8 mouse cellular contexts compared by ENCODE assay signal in genomic region chr13:44673337-44673966, GRCm38 (mm10). TPM values are rescaled to one million over a fixed set of nuclear protein-coding genes. Genes with fewer than 3 reads are reported as not detected.
DNase-seq lines count a peak whose midpoint lies in the region; ATAC-seq and TF ChIP-seq lines count a peak whose summit lies in the region.

No protein-coding gene starts in this region.

- H3K4me3 ChIP-seq in spleen, adult 2 months (ENCODE audit: extremely low read depth, insufficient read depth, insufficient read length) = peak overlapping the region; percentile 43; the same call in 1 of the 2 replicates
- H3K4me3 ChIP-seq in forebrain, embryonic 10.5 days = peak overlapping the region; percentile 27
- H3K4me3 ChIP-seq in limb, embryonic 12.5 days (replicated peaks) = peak overlapping the region; percentile 13; the same call in 1 of the 2 replicates
- H3K4me3 ChIP-seq in neural tube, embryonic 15.5 days (replicated peaks) = no peak overlapping the region

- WGBS in spleen, adult 2 months = 7% methylated on average over 20 of the region's 20 CpGs
- 30% methylated on average over 20 of the region's 20 CpGs for WGBS in forebrain, embryonic 10.5 days
- 10% methylated on average over 20 of the region's 20 CpGs for WGBS in limb, embryonic 12.5 days
- 19% methylated on average over 20 of the region's 20 CpGs for whole genome bisulfite sequencing in neural tube, embryonic 15.5 days

- H3K4me2 ChIP-seq in limb, embryonic 12.5 days = peak overlapping the region; percentile 52
- peak overlapping the region; percentile 41 for H3K4me2 ChIP-seq in neural tube, embryonic 15.5 days

- no peak overlapping the region for H3K9ac ChIP-seq in limb, embryonic 12.5 days (replicated peaks)
- H3K9ac ChIP-seq in neural tube, embryonic 15.5 days (replicated peaks) = no peak overlapping the region

- H3K4me1 ChIP-seq in spleen, adult 2 months (ENCODE audit: control insufficient read depth, insufficient read depth, insufficient read length) = no peaks in the 10 kb centered on the region
- H3K4me1 ChIP-seq in forebrain, embryonic 10.5 days = peaks cover 13% of the 10 kb centered on the region
- H3K4me1 ChIP-seq in limb, embryonic 12.5 days (replicated peaks) = peaks cover 14% of the 10 kb centered on the region
- H3K4me1 ChIP-seq in neural tube, embryonic 15.5 days = peaks cover 10% of the 10 kb centered on the region

- no peaks in the 10 kb centered on the region for H3K27me3 ChIP-seq in spleen, adult 2 months (ENCODE audit: control insufficient read depth, insufficient read depth, low read length)
- H3K27me3 ChIP-seq in forebrain, embryonic 10.5 days (ENCODE audit: poor library complexity, severe bottlenecking) = peaks cover 24% of the 10 kb centered on the region
- peaks cover 20% of the 10 kb centered on the region for H3K27me3 ChIP-seq in limb, embryonic 12.5 days
- peaks cover 10% of the 10 kb centered on the region for H3K27me3 ChIP-seq in neural tube, embryonic 15.5 days (replicated peaks)

- H3K9me3 ChIP-seq in forebrain, embryonic 10.5 days = no peaks in the 10 kb centered on the region
- H3K9me3 ChIP-seq in limb, embryonic 12.5 days = no peaks in the 10 kb centered on the region
- no peaks in the 10 kb centered on the region for H3K9me3 ChIP-seq in neural tube, embryonic 15.5 days (replicated peaks)

- H3K27ac ChIP-seq in spleen, adult 2 months (ENCODE audit: insufficient read depth, low read length) = no peak overlapping the region
- H3K27ac ChIP-seq in forebrain, embryonic 10.5 days = no peak overlapping the region
- H3K27ac ChIP-seq in limb, embryonic 12.5 days = no peak overlapping the region
- H3K27ac ChIP-seq in neural tube, embryonic 15.5 days (replicated peaks) = no peak overlapping the region

- TF ChIP-seq POLR2A in spleen, adult 2 months (IDR thresholded peaks at IDR 0.05; ENCODE audit: low read depth, low read length) = no peak

- TF ChIP-seq CTCF in spleen, adult 2 months (IDR thresholded peaks at IDR 0.05; ENCODE audit: extremely low read depth, insufficient read depth, insufficient read length, insufficient replicate concordance) = no peak

- no peaks in the 10 kb centered on the region for H3K36me3 ChIP-seq in spleen, adult 2 months (ENCODE audit: control insufficient read depth, insufficient read depth, low read length)
- H3K36me3 ChIP-seq in forebrain, embryonic 10.5 days (replicated peaks) = no peaks in the 10 kb centered on the region
- H3K36me3 ChIP-seq in limb, embryonic 12.5 days = no peaks in the 10 kb centered on the region
- H3K36me3 ChIP-seq in neural tube, embryonic 15.5 days = no peaks in the 10 kb centered on the region

- DNase-seq in embryo, embryonic 11 days = peak; percentile 28
- DNase-seq in embryo, embryonic 9.5 days (ENCODE audit: extremely low spot score) = no peak
- DNase-seq in spleen, adult 2 months (ENCODE audit: low read depth in 1 of 2, low spot score in 2 of 2) = peak in 1 of 2 experiments; percentile 3
- DNase-seq in spleen, postnatal 14 days (ENCODE audit: low spot score in 2 of 2) = no peak
- no peak for DNase-seq in forebrain, embryonic 10.5 days (ENCODE audit: extremely low spot score, low spot score)
- DNase-seq in gastrocnemius, postnatal 25 days = no peak

- ATAC-seq in limb, embryonic 12.5 days (ENCODE audit: insufficient number of reproducible peaks, insufficient read depth, low FRiP score, low TSS enrichment, low read depth) = no peak
- ATAC-seq in neural tube, embryonic 15.5 days (ENCODE audit: low FRiP score) = no peak

RNA-seq across cellular contexts. Expression of gene Jarid2, which starts 55.8 kb away (rescaled TPM):
- polyA plus RNA-seq in spleen, adult 2 months (2012; rRNA removed) = 10.9 and 14.3 TPM in 2 replicates
- 65.0 and 71.0 TPM in 2 replicates for polyA plus RNA-seq in forebrain, embryonic 10.5 days (2016; fragmentation: Nextera tagmentation; extraction: Ambion mirVana)
- 57.4 and 63.8 TPM in 2 replicates for polyA plus RNA-seq in limb, embryonic 12.5 days (2016; fragmentation: Nextera tagmentation; extraction: Ambion mirVana)
- polyA plus RNA-seq in neural tube, embryonic 15.5 days (2015; fragmentation: Nextera tagmentation; extraction: Ambion mirVana) = 31.1 and 31.7 TPM in 2 replicates
- total RNA-seq in gastrocnemius, postnatal 25 days (2021) = 10 to 100 TPM; 23.0 to 27.5 TPM
